Mouse (Mus musculus) kidney, adult 8-10 months (tissue): ENCODE measurements around the gene Fam221a.
"Not testable (repeated sequence)": the region's sequence is repeated elsewhere in the genome, so short reads cannot be mapped to it uniquely, and the experiment has no call there.

ENCODE experiments used
- DNase-seq, 2 experiments: peaks; one replicate each; pipeline ENCODE4 v3.0.0; 2022

Fam221a gene

GRCm38 (mm10) chr6:49395316-49395715, 27.8 kb downstream of the Fam221a start, which contains the start of gene Stk31:
TSS of gene Stk31 (plus strand) at chr6:49395604.
- no peak for DNase-seq

GRCm38 (mm10) chr6:49397466-49397865, 29.9 kb downstream of the Fam221a start:
- no peak for DNase-seq

- DNase-seq = no peak
These were observed 30.8 kb downstream of the Fam221a start for GRCm38 (mm10) chr6:49398365-49398764.

GRCm38 (mm10) chr6:49410830-49411229, 43.3 kb downstream of the Fam221a start:
- no peak for DNase-seq

GRCm38 (mm10) chr6:49412967-49413366, 45.4 kb downstream of the Fam221a start:
- not testable (repeated sequence) for DNase-seq

- DNase-seq = no peak
These were observed 48.4 kb downstream of the Fam221a start for GRCm38 (mm10) chr6:49415971-49416370.

GRCm38 (mm10) chr6:49437306-49437705, 69.8 kb downstream of the Fam221a start:
- no peak for DNase-seq
